Mouse (Mus musculus): ENCODE measurements around the gene Gapvd1. TPM values are rescaled to one million over a fixed set of nuclear protein-coding genes. Genes with fewer than 3 reads are reported as not detected.
"Not testable (repeated sequence)": the region's sequence is repeated elsewhere in the genome, so short reads cannot be mapped to it uniquely, and the experiment has no call there.

The Gapvd1 gene
- polyA plus RNA-seq, 1 experiment = 36.9 TPM

DNA sequence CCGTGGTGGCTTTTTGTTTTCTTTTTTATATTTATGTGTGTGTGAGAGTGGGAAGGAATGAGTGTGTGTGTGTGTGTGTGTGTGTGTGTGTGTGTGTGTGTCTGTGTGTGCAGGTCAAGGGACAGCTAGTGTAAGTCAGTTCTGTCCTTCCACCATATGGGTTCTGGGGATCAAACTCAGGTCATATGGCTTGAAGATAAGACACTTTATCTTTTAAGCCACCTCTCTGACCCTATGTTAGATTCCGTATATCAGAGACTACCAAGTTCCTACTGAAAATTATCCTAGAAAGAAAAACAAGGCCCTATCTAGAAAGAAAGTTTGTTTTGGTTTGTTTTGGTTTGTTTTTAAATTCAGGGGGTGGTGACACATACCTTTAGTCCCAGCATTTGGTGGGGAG is 7.1 kb upstream of the Gapvd1 start:
- Histone ChIP-seq H3K4me1 (replicated peaks; ENCODE audit: control insufficient read depth, insufficient read depth, low read length) (no peaks in the 10 kb centered on the region), H3K36me3 (ENCODE audit: control insufficient read depth, insufficient read depth, low read length) (no peaks in the 10 kb centered on the region), H3K27ac (ENCODE audit: control insufficient read depth, insufficient read depth, low read length) (no peak overlapping the region), H3K4me3 (ENCODE audit: control insufficient read depth, insufficient read depth, low read length) (no peak overlapping the region), H3K27me3 (ENCODE audit: control insufficient read depth, insufficient read depth, low read length) (no peaks in the 10 kb centered on the region)
- TF ChIP-seq POLR2A (IDR thresholded peaks at IDR 0.05; ENCODE audit: control insufficient read depth, extremely low read depth, insufficient read depth, low read length, poor library complexity) (no peak), CTCF (IDR thresholded peaks at IDR 0.05; ENCODE audit: borderline replicate concordance, control insufficient read depth, extremely low read depth, insufficient read depth, low read length, poor library complexity) (no peak)
- WGBS = 87% methylated on average over 2 of the region's 2 CpGs
- no peak for DNase-seq

DNA sequence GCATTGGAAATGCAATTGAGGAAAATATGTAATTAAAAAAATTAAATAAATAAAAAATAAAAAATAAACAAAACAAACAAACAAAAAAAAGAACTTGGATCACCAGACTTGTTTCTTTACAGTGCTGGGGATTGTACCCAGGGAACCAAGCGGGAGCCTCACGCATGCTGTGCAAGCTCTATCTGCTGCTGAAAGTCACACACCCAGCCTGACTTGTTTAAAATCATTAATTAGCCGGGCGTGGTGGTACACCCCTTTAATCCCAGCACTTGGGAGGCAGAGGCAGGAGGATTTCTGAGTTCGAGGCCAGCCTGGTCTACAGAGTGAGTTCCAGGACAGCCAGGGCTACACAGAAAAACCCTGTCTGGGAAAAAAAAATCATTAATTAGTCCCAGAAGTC is 6.2 kb upstream of the Gapvd1 start:
- not testable (repeated sequence) for H3K4me3 ChIP-seq (ENCODE audit: control insufficient read depth, insufficient read depth, low read length); DNase-seq; H3K27ac ChIP-seq (ENCODE audit: control insufficient read depth, insufficient read depth, low read length); H3K27me3 ChIP-seq (ENCODE audit: control insufficient read depth, insufficient read depth, low read length); H3K36me3 ChIP-seq (ENCODE audit: control insufficient read depth, insufficient read depth, low read length); H3K4me1 ChIP-seq (replicated peaks; ENCODE audit: control insufficient read depth, insufficient read depth, low read length)
- 97% methylated on average over 5 of the region's 5 CpGs for WGBS

DNA sequence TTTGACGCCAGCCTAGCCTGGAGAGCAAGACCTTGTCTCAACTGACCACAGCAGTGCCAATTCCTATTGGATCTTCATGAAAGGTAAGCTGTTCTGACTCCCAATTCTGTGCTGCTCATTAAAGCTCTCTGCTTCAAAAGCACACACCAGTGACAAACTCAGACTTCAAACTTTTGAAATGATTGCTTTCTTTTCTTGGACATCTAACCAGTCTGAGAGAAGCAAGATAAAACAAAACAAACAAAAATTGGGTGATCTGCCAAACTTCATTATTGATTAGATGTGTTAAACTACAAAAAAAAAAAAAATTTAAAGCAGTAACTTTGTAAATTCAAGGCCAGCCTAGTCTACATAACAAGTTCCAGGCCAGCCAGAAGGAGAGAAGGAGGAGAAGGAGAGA is 2.3 kb upstream of the Gapvd1 start:
- DNase-seq = no peak
- Histone ChIP-seq H3K36me3 (ENCODE audit: control insufficient read depth, insufficient read depth, low read length) (no peaks in the 10 kb centered on the region), H3K4me3 (ENCODE audit: control insufficient read depth, insufficient read depth, low read length) (no peak overlapping the region), H3K27ac (ENCODE audit: control insufficient read depth, insufficient read depth, low read length) (no peak overlapping the region), H3K4me1 (replicated peaks; ENCODE audit: control insufficient read depth, insufficient read depth, low read length) (0 out of 2 replicates have a peak, but pooled peaks cover 3% of the 10 kb centered on the region), H3K27me3 (ENCODE audit: control insufficient read depth, insufficient read depth, low read length) (no peaks in the 10 kb centered on the region)
- TF ChIP-seq POLR2A (IDR thresholded peaks at IDR 0.05; ENCODE audit: control insufficient read depth, extremely low read depth, insufficient read depth, low read length, poor library complexity) (no peak), CTCF (IDR thresholded peaks at IDR 0.05; ENCODE audit: borderline replicate concordance, control insufficient read depth, extremely low read depth, insufficient read depth, low read length, poor library complexity) (no peak)
- 81% methylated on average over 1 of the region's 1 CpGs for WGBS

DNA sequence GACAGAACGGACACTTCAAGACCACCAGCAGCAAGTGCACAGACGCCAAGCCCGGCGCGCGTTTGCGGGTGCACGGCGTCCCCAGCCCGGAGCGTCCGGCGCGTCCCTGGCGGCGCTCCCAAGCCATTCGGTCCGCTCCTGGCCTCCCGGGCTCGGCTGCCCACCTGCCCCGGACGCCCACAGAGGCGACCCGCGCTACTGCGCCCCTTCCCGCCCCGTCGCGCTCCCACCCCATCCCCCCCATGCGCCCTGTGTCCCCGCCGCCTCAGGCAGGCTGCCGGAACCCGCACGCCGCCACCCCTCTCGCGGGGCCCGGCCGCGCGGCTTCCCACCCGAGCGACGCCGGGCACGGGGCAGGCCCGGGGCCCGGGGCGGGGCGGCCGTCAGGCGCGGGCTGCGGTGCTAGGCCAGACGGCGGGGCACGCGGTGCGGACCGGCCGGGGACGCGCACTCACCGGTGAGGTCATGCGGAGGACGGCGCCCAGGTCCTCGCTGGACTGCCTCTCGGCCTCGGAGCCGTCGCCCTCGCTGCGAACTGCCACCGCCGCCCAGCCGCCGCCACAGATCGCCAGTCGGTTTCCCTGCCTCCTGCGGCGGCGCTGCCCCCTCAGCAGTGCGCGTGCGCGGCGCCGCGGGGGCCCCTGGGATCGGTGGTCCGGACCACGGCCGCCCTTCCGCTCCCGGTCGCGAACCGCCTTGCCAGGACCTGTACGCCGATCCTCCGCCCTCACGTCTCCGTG is 1.1 kb downstream of the Gapvd1 start:
- Histone ChIP-seq H3K27me3 (ENCODE audit: control insufficient read depth, insufficient read depth, low read length) (no peaks in the 10 kb centered on the region), H3K36me3 (ENCODE audit: control insufficient read depth, insufficient read depth, low read length) (no peaks in the 10 kb centered on the region), H3K27ac (ENCODE audit: control insufficient read depth, insufficient read depth, low read length) (0 out of 2 replicates have a peak overlapping the region, but pooled peaks have one; percentile 46), H3K4me1 (replicated peaks; ENCODE audit: control insufficient read depth, insufficient read depth, low read length) (0 out of 2 replicates have a peak, but pooled peaks cover 3% of the 10 kb centered on the region), H3K4me3 (ENCODE audit: control insufficient read depth, insufficient read depth, low read length) (peak overlapping the region; percentile 66)
- WGBS = under 1% methylated on average over 106 of the region's 106 CpGs
- DNase-seq = peak; percentile 84
- TF ChIP-seq POLR2A (IDR thresholded peaks at IDR 0.05; ENCODE audit: control insufficient read depth, extremely low read depth, insufficient read depth, low read length, poor library complexity) (peak; percentile 62), CTCF (IDR thresholded peaks at IDR 0.05; ENCODE audit: borderline replicate concordance, control insufficient read depth, extremely low read depth, insufficient read depth, low read length, poor library complexity) (no peak)

DNA sequence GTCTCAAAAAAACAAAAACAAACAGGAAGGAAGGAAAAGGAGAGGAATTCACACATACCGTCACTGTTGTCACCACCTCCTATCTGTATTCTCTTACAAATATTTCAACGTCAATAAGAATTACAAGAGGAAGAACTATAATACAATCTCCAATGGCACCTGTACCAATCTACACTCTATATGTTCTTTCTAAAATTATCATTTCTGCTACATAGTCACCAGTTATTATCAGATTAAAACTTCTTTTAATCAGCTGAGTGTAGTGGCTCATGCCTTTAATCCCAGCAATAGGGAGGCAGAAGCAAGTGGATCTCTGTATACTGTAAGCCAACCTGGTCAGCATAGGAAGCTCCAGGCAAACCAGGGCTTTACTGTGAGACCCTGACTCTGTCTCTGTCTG is 4.8 kb downstream of the Gapvd1 start:
- 92% methylated on average over 2 of the region's 2 CpGs for WGBS
- no peak overlapping the region for H3K27ac ChIP-seq (ENCODE audit: control insufficient read depth, insufficient read depth, low read length)
- 0 out of 2 replicates have a peak, but pooled peaks cover 3% of the 10 kb centered on the region for H3K4me1 ChIP-seq (replicated peaks; ENCODE audit: control insufficient read depth, insufficient read depth, low read length)
- H3K36me3 ChIP-seq (ENCODE audit: control insufficient read depth, insufficient read depth, low read length) = no peaks in the 10 kb centered on the region
- H3K27me3 ChIP-seq (ENCODE audit: control insufficient read depth, insufficient read depth, low read length) = no peaks in the 10 kb centered on the region
- no peak for DNase-seq
- H3K4me3 ChIP-seq (ENCODE audit: control insufficient read depth, insufficient read depth, low read length) = no peak overlapping the region
- TF ChIP-seq CTCF (IDR thresholded peaks at IDR 0.05; ENCODE audit: borderline replicate concordance, control insufficient read depth, extremely low read depth, insufficient read depth, low read length, poor library complexity) (no peak), POLR2A (IDR thresholded peaks at IDR 0.05; ENCODE audit: control insufficient read depth, extremely low read depth, insufficient read depth, low read length, poor library complexity) (no peak)

DNA sequence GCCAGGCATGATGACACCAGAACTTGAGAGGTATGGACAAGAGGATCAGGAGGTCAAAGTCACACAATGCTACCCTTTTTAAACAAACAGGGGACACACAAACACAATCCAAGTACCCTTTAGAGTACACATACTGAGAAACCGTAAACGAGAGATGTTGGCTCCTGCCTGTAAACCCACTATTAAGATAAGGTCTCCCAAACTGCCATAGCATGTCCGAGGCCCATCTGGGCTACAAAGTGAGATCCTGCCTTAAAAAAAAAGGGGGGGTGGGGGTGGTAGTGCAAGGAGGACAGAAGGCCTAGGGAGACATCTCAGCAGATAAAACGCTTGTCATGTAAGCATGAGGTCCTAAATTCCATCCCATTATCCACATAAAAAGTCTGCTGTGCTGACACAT is 6.6 kb downstream of the Gapvd1 start:
- no peak for DNase-seq
- H3K27me3 ChIP-seq (ENCODE audit: control insufficient read depth, insufficient read depth, low read length) = no peaks in the 10 kb centered on the region
- peaks cover 9% of the 10 kb centered on the region for H3K4me1 ChIP-seq (replicated peaks; ENCODE audit: control insufficient read depth, insufficient read depth, low read length)
- TF ChIP-seq CTCF (IDR thresholded peaks at IDR 0.05; ENCODE audit: borderline replicate concordance, control insufficient read depth, extremely low read depth, insufficient read depth, low read length, poor library complexity) (no peak), POLR2A (IDR thresholded peaks at IDR 0.05; ENCODE audit: control insufficient read depth, extremely low read depth, insufficient read depth, low read length, poor library complexity) (no peak)
- no peak overlapping the region for H3K27ac ChIP-seq (ENCODE audit: control insufficient read depth, insufficient read depth, low read length)
- 92% methylated on average over 4 of the region's 4 CpGs for WGBS
- no peaks in the 10 kb centered on the region for H3K36me3 ChIP-seq (ENCODE audit: control insufficient read depth, insufficient read depth, low read length)
- H3K4me3 ChIP-seq (ENCODE audit: control insufficient read depth, insufficient read depth, low read length) = no peak overlapping the region

DNA sequence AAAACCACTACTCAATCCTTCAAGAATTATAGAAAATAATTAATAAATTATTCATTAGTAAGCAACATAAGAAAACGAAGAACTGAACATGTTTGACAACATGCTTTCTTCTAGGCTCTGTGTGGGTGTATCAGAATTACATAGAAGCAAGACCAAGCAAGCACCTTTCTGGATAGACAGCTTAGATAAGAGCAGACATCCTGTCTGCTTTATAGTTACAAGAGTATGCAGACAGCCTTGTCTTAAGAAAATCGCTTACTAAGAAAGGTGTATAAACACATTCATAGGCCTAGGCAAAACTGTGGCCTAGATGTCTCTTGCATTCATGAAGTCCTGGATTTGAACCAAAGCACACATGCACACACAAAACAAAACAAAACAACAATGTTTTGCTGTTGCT is 9.4 kb downstream of the Gapvd1 start:
- 69% methylated on average over 2 of the region's 2 CpGs for WGBS
- TF ChIP-seq CTCF (IDR thresholded peaks at IDR 0.05; ENCODE audit: borderline replicate concordance, control insufficient read depth, extremely low read depth, insufficient read depth, low read length, poor library complexity) (no peak), POLR2A (IDR thresholded peaks at IDR 0.05; ENCODE audit: control insufficient read depth, extremely low read depth, insufficient read depth, low read length, poor library complexity) (no peak)
- H3K4me3 ChIP-seq (ENCODE audit: control insufficient read depth, insufficient read depth, low read length) = no peak overlapping the region
- H3K27me3 ChIP-seq (ENCODE audit: control insufficient read depth, insufficient read depth, low read length) = no peaks in the 10 kb centered on the region
- no peak for DNase-seq
- H3K27ac ChIP-seq (ENCODE audit: control insufficient read depth, insufficient read depth, low read length) = no peak overlapping the region
- peaks cover 6% of the 10 kb centered on the region for H3K4me1 ChIP-seq (replicated peaks; ENCODE audit: control insufficient read depth, insufficient read depth, low read length)
- no peaks in the 10 kb centered on the region for H3K36me3 ChIP-seq (ENCODE audit: control insufficient read depth, insufficient read depth, low read length)
